Mouse (Mus musculus): ENCODE data around the gene Dirc2. TPM values are rescaled to one million over a fixed set of nuclear protein-coding genes. Genes with fewer than 3 reads are reported as not detected.

The Dirc2 gene
- total RNA-seq, 2 experiments from 2014 or later: 89.4 to 95.2 TPM

- intact Hi-C loops (cut with DNase I): no loop called here
- no peak for DNase-seq
Observed at GRCm38 (mm10) chr16:35776737-35777136, 7.6 kb upstream of the Dirc2 start.

- intact Hi-C loops (cut with DNase I): no loop called here
- DNase-seq: no peak
Observed at GRCm38 (mm10) chr16:35775835-35776234, 6.7 kb upstream of the Dirc2 start.

- intact Hi-C loops (cut with DNase I): loop anchor here (5.0 kb wide), 1 partner anchor 45 kb away; no protein-coding TSS in a partner anchor
- DNase-seq: no peak
Observed at GRCm38 (mm10) chr16:35772598-35772997, 3.4 kb upstream of the Dirc2 start.

GRCm38 (mm10) chr16:35771606-35772005 lies 2.5 kb upstream of the Dirc2 start:
- DNase-seq: no peak
- intact Hi-C loops (cut with DNase I): loop anchor here (5.0 kb wide), 1 partner anchor 46 kb away; no protein-coding TSS in a partner anchor

GRCm38 (mm10) chr16:35771141-35771540 lies 2.0 kb upstream of the Dirc2 start:
- intact Hi-C loops (cut with DNase I): loop anchor here (5.0 kb wide), 1 partner anchor 46 kb away; no protein-coding TSS in a partner anchor
- DNase-seq: no peak

GRCm38 (mm10) chr16:35769878-35770657 lies 912 bp upstream of the Dirc2 start, which contains the start of gene Hspbap1:
TSS of gene Hspbap1 (plus strand) at chr16:35770375.
- intact Hi-C loops (cut with DNase I): loop anchor here (5.0 kb wide), 1 partner anchor 47 kb away; no protein-coding TSS in a partner anchor

GRCm38 (mm10) chr16:35768469-35768784 lies 729 bp downstream of the Dirc2 start:
- intact Hi-C loops (cut with DNase I): no loop called here
- no peak for DNase-seq

More at GRCm38 (mm10) chr16:35769878-35770657, 912 bp upstream of the Dirc2 start, which contains the start of gene Hspbap1:
- DNase-seq: peak; percentile 89

GRCm38 (mm10) chr16:35766366-35766765 lies 2.8 kb downstream of the Dirc2 start:
- DNase-seq: no peak
- intact Hi-C loops (cut with DNase I): no loop called here

GRCm38 (mm10) chr16:35765449-35765848 lies 3.7 kb downstream of the Dirc2 start:
- no peak for DNase-seq
- intact Hi-C loops (cut with DNase I): no loop called here

- DNase-seq: no peak
- intact Hi-C loops (cut with DNase I): no loop called here
Observed at GRCm38 (mm10) chr16:35764941-35765340, 4.2 kb downstream of the Dirc2 start.

- no peak for DNase-seq
- intact Hi-C loops (cut with DNase I): no loop called here
Observed at GRCm38 (mm10) chr16:35763590-35764296, 5.4 kb downstream of the Dirc2 start.

- DNase-seq: no peak
Observed at GRCm38 (mm10) chr16:35759401-35759800, 9.8 kb downstream of the Dirc2 start.

GRCm38 (mm10) chr16:35756697-35757096 lies 12.5 kb downstream of the Dirc2 start:
- intact Hi-C loops (cut with DNase I): no loop called here
- no peak for DNase-seq

More at GRCm38 (mm10) chr16:35759401-35759800, 9.8 kb downstream of the Dirc2 start:
- intact Hi-C loops (cut with DNase I): no loop called here

- intact Hi-C loops (cut with DNase I): no loop called here
- no peak for DNase-seq
Observed at GRCm38 (mm10) chr16:35755502-35756334, 13.4 kb downstream of the Dirc2 start.

- no peak for DNase-seq
Observed at GRCm38 (mm10) chr16:35753926-35754325, 15.2 kb downstream of the Dirc2 start.

GRCm38 (mm10) chr16:35751841-35752240 lies 17.3 kb downstream of the Dirc2 start:
- no peak for DNase-seq
- intact Hi-C loops (cut with DNase I): no loop called here

More at GRCm38 (mm10) chr16:35753926-35754325, 15.2 kb downstream of the Dirc2 start:
- intact Hi-C loops (cut with DNase I): no loop called here

- intact Hi-C loops (cut with DNase I): no loop called here
- no peak for DNase-seq
Observed at GRCm38 (mm10) chr16:35749385-35749784, 19.8 kb downstream of the Dirc2 start.

GRCm38 (mm10) chr16:35748237-35748603 lies 20.9 kb downstream of the Dirc2 start:
- DNase-seq: no peak
- intact Hi-C loops (cut with DNase I): no loop called here

GRCm38 (mm10) chr16:35747417-35748236 lies 21.5 kb downstream of the Dirc2 start:
- no peak for DNase-seq

More at GRCm38 (mm10) chr16:35747417-35748236, 21.5 kb downstream of the Dirc2 start:
- intact Hi-C loops (cut with DNase I): no loop called here

Data from left cerebral cortex, postnatal 4 days (tissue).